Mouse (Mus musculus) heart, embryonic 13.5 days (tissue): ENCODE results near the gene Surf2. TPM values are rescaled to one million over a fixed set of nuclear protein-coding genes. Genes with fewer than 3 reads are reported as not detected.

ENCODE experiments used
- ATAC-seq: fragments of 200-750 bp; cut with Nextera tagmentation; 2 replicates; pipeline ENCODE4 v1.8.0; 2017; ENCODE audit warnings: moderate TSS enrichment; ENCODE audit not compliant: insufficient number of reproducible peaks, low FRiP score, low TSS enrichment; ENCODE audit errors: extremely low read depth
- H3K27ac ChIP-seq: fragments of 300-500 bp; sonication (generic); replicated peaks from 2 replicates; pipeline ENCODE4 v1.5.1; 2015; ENCODE audit warnings: moderate library complexity, mild to moderate bottlenecking, inconsistent platforms
- H3K27me3 ChIP-seq: fragments of 300-500 bp; sonication (generic); replicated peaks from 2 replicates; pipeline ENCODE4 v1.6.1; 2015; ENCODE audit warnings: mild to moderate bottlenecking, inconsistent platforms
- H3K36me3 ChIP-seq: fragments of 300-500 bp; sonication (generic); 2 replicates; pipeline ENCODE4 v1.6.1; 2015; ENCODE audit warnings: mild to moderate bottlenecking, inconsistent platforms
- H3K4me1 ChIP-seq: fragments of 300-500 bp; sonication (generic); 2 replicates; pipeline ENCODE4 v1.6.1; 2015; ENCODE audit warnings: inconsistent platforms
- H3K4me2 ChIP-seq: fragments of 300-500 bp; sonication (generic); 2 replicates; pipeline ENCODE4 v1.6.1; 2015; ENCODE audit warnings: inconsistent platforms, mild to moderate bottlenecking, moderate library complexity
- H3K4me3 ChIP-seq: fragments of 300-500 bp; sonication (generic); 2 replicates; pipeline ENCODE4 v1.5.1; 2015; ENCODE audit warnings: moderate library complexity, mild to moderate bottlenecking, inconsistent platforms
- H3K9ac ChIP-seq: fragments of 300-500 bp; sonication (generic); 2 replicates; pipeline ENCODE4 v1.6.1; 2015; ENCODE audit warnings: inconsistent platforms, mild to moderate bottlenecking, moderate library complexity
- H3K9me3 ChIP-seq: fragments of 300-500 bp; sonication (generic); 2 replicates; pipeline ENCODE4 v1.6.1; 2016; ENCODE audit warnings: inconsistent platforms
- WGBS: fragments of 180-500 bp; shearing (Covaris S2); methylation state at CpG from one replicate; pipeline ENCODE4 v1.1.7; 2015; ENCODE audit warnings: mixed read lengths; 5-methylcytosine and 5-hydroxymethylcytosine counted together
- polyA plus RNA-seq: library from polyadenylated mRNA; unstranded; fragments of >200 nt; fragmentation: Nextera tagmentation; extraction: Ambion mirVana; gene quantifications from 2 replicates; pipeline ENCODE4 v1.2.1, GENCODE M21; 2015

Gene Surf2
- polyA plus RNA-seq, 1 experiment from 2014 or later: 31.5 TPM

DNA sequence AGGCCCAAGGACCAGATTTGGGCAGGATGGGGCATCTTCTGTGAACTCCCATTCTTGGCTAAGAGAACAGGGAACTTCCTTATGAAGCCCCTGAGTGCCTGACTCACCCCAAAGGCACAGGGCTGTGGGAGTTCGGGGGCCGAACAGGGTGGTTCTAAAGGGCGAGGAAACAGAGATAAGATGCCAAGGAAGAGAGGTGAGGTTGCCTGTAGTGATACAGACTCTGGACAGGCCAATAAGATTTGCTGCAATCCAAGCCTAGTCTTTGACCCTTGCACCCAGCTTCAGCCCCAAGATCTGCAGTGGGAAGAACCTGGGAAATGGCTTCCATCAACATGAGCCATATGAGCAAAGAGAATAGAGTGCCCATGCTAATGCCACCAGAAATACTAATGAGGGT is 27.1 kb downstream of the Surf2 start:
- peaks cover 15% of the 10 kb centered on the region for H3K36me3 ChIP-seq
- H3K9ac ChIP-seq: no peak overlapping the region
- H3K4me2 ChIP-seq: no peak overlapping the region
- H3K9me3 ChIP-seq: no peaks in the 10 kb centered on the region
- no peak overlapping the region for H3K4me3 ChIP-seq
- WGBS: 60% methylated on average over 3 of the region's 3 CpGs
- no peaks in the 10 kb centered on the region; the same call in 1 of the 2 replicates for H3K27me3 ChIP-seq
- H3K4me1 ChIP-seq: no peaks in the 10 kb centered on the region
- no peak overlapping the region for H3K27ac ChIP-seq
- ATAC-seq: no peak

DNA sequence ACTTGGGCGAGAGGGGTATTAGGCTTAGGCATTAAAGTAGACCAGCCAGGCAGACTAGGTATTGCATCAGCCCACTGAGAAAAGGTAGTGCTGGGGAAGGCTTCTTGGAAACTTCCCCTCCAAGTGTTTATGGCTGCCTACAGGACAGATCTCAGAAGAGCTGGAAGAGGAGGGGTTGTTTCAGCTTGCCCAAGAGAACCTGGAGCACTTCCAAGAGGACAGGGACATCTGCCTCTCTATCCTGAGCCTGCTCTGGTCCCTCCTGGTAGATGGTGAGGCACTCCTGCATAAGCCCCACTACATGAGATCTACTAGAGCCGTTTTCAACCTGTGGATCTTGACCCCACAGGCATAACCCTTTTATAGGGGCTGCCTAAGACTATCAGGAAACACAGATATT is 34.2 kb downstream of the Surf2 start:
- no peak overlapping the region for H3K4me3 ChIP-seq
- no peak overlapping the region for H3K27ac ChIP-seq
- no peak overlapping the region for H3K9ac ChIP-seq
- no peak for ATAC-seq
- no peaks in the 10 kb centered on the region for H3K9me3 ChIP-seq
- H3K4me2 ChIP-seq: no peak overlapping the region
- H3K36me3 ChIP-seq: peaks cover 82% of the 10 kb centered on the region
- no peaks in the 10 kb centered on the region for H3K4me1 ChIP-seq
- no peaks in the 10 kb centered on the region for H3K27me3 ChIP-seq
- 88% methylated on average over 2 of the region's 2 CpGs for WGBS

DNA sequence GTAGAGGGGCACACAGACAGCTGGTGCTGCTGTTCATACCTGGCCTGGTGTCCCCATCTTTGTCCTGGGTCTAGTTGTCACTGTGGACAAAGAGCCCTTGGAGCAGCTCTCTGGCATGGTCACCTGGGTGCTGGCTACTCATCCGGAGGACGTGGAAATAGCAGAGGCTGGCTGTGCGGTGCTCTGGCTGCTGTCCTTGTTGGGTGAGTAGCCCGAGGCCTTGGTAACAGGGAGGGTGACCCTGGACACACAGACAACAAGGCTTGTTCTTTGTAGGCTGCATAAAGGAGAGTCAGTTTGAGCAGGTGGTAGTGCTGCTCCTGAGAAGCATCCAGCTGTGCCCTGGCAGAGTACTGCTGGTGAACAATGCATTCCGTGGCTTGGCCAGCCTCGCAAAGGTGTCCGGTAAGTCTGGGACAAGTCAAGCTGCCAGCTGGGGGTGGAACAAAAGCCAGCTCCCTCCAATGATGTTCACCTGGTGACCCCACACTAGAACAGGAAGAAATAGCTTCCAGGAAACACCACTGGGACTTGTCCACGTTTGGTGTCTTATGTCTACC is 35.3 kb downstream of the Surf2 start:
- H3K27me3 ChIP-seq: no peaks in the 10 kb centered on the region
- no peak overlapping the region for H3K4me2 ChIP-seq
- H3K4me3 ChIP-seq: no peak overlapping the region
- no peaks in the 10 kb centered on the region for H3K9me3 ChIP-seq
- peaks cover 93% of the 10 kb centered on the region for H3K36me3 ChIP-seq
- no peak for ATAC-seq
- no peaks in the 10 kb centered on the region for H3K4me1 ChIP-seq
- no peak overlapping the region for H3K27ac ChIP-seq
- H3K9ac ChIP-seq: no peak overlapping the region
- 88% methylated on average over 8 of the region's 8 CpGs for WGBS

DNA sequence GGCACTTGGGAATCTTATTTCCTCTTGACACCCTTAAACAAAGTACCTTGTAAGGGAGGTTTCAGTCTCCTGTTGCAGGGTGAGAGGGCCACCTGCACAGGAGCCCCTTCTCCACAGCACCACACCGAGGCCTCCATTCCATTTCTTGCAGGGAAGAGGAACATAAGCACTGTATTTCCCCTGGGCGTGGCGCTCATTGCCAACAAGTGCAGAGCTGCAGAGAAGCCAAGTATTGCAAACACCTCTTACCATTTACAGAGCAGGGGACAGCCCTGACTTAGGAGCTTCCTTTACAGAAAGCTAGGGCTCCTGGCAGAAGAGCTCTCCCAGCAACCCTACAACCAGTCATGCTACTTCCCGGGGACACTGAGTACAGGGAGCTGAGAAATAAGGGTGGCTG is 36.0 kb downstream of the Surf2 start:
- Histone ChIP-seq H3K9ac (no peak overlapping the region), H3K4me3 (no peak overlapping the region), H3K9me3 (no peaks in the 10 kb centered on the region), H3K4me2 (no peak overlapping the region), H3K36me3 (peaks cover 93% of the 10 kb centered on the region), H3K27me3 (no peaks in the 10 kb centered on the region), H3K4me1 (no peaks in the 10 kb centered on the region), H3K27ac (no peak overlapping the region)
- 96% methylated on average over 4 of the region's 4 CpGs for WGBS
- no peak for ATAC-seq

DNA sequence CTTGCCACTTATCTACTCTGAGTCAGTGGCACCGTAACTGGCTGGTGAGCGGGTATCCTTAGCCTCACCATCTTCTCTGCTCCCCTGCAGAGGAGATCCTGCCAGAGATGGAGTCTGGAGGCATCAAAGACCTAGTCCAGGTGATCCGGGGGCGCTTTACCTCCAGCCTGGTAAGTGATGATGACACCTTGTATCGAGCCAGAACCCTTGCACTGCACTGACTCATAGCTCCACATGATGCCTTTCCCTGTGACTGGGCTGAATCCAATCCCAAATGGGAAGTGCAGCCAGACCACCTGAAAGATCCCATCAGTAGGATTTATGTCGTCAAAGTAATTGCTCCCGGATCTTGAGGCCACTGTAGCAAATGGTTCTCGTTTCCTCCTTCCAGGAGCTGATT is 36.7 kb downstream of the Surf2 start:
- WGBS: 83% methylated on average over 8 of the region's 8 CpGs
- ATAC-seq: no peak
- Histone ChIP-seq H3K4me3 (no peak overlapping the region), H3K27me3 (no peaks in the 10 kb centered on the region), H3K9ac (no peak overlapping the region), H3K36me3 (peaks cover 95% of the 10 kb centered on the region), H3K27ac (no peak overlapping the region), H3K9me3 (no peaks in the 10 kb centered on the region), H3K4me1 (no peaks in the 10 kb centered on the region), H3K4me2 (no peak overlapping the region)

DNA sequence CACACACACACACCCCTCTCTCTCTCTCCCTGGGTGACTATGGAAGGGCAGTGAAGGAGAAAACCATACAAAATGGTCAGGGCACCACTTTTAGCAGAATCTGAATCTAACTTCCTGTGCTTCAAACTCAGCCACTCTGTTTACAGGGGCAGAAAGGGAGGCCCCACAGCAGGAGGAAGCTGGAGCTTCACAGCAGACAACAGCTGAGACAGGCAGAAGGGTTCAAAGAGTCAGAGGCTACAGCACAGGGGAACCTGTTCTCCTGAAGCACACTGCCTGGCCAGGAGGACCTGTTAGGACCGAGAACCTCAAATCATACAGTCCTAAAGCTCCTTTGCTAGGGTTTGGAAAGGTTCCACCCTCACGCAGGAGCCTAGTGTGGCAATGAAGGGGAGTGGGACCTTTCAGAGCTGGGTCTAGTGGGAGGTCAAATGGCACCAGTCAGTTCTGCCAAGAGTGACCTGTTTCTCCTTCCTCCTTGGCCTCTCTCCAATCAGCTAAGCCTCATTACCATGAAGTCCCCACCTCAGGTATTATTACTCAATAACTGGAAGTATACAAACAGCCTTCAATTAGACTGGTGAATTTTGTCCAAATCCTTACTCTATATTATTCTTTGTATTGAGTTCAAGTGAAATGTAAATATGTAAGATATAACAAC is 38.7 kb downstream of the Surf2 start:
- WGBS: 82% methylated on average over 2 of the region's 2 CpGs
- H3K4me2 ChIP-seq: no peak overlapping the region
- no peak overlapping the region for H3K27ac ChIP-seq
- ATAC-seq: no peak
- no peak overlapping the region for H3K9ac ChIP-seq
- H3K27me3 ChIP-seq: no peaks in the 10 kb centered on the region
- no peaks in the 10 kb centered on the region for H3K4me1 ChIP-seq
- H3K4me3 ChIP-seq: no peak overlapping the region
- H3K36me3 ChIP-seq: peaks cover 93% of the 10 kb centered on the region
- no peaks in the 10 kb centered on the region for H3K9me3 ChIP-seq

DNA sequence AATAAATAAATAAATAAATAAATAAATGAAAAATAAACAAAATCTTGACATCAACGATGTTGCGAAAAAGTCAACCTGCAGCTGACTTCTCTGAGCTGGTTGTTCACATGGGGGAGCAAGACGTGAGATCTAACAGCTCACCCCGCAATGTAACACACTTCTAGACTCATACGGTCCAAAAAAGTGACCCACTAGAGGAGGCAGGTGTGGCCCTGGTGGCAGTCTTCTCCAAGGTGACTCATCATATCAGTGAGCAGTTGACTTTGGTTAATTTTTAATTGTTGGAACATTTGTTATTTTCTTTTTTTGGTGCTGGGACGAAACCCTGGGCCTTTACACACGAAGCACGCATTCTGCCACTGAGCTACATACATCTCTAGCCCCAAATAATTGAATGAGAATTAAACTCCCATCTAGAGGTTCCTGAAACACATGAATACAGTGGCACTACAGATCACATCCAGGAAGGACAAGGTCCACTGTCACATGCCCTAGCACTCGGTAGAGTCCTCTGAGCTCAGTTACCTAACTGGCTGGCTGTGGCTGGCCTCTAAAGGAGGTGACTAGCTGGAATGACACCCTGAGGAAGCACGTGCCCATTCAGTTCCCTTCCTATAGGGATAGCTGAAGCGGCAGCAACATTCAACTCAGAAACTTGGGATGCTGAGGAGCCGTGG is 40.8 kb downstream of the Surf2 start:
- ATAC-seq: no peak
- H3K36me3 ChIP-seq: peaks cover 94% of the 10 kb centered on the region
- H3K9me3 ChIP-seq: no peaks in the 10 kb centered on the region
- no peaks in the 10 kb centered on the region for H3K27me3 ChIP-seq
- H3K27ac ChIP-seq: no peak overlapping the region
- H3K4me3 ChIP-seq: no peak overlapping the region
- 90% methylated on average over 12 of the region's 12 CpGs for WGBS
- H3K9ac ChIP-seq: no peak overlapping the region
- peaks cover 6% of the 10 kb centered on the region for H3K4me1 ChIP-seq
- H3K4me2 ChIP-seq: no peak overlapping the region

DNA sequence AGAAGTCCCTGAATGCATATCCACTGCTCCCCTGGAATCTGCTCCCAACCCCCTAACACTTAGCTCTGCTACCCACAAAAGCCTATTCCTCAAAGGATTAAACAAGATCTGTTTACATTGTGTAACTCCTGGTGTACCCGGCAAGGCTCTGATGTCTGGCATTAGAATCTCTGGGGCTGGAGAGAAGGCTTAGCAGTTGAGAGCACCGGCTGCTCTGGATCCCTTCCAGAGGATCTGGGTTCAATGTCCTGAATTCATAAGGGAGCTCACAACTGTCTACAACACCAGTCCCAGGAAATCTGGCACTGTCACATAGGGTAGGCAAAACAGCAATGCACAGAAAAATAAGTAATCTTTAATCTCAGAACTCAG is 41.3 kb downstream of the Surf2 start:
- Histone ChIP-seq H3K27me3 (no peaks in the 10 kb centered on the region), H3K36me3 (peaks cover 95% of the 10 kb centered on the region), H3K4me2 (no peak overlapping the region), H3K4me1 (peaks cover 12% of the 10 kb centered on the region), H3K9me3 (no peaks in the 10 kb centered on the region), H3K4me3 (no peak overlapping the region), H3K9ac (no peak overlapping the region), H3K27ac (no peak overlapping the region)
- whole genome bisulfite sequencing: 94% methylated on average over 2 of the region's 2 CpGs
- no peak for ATAC-seq

DNA sequence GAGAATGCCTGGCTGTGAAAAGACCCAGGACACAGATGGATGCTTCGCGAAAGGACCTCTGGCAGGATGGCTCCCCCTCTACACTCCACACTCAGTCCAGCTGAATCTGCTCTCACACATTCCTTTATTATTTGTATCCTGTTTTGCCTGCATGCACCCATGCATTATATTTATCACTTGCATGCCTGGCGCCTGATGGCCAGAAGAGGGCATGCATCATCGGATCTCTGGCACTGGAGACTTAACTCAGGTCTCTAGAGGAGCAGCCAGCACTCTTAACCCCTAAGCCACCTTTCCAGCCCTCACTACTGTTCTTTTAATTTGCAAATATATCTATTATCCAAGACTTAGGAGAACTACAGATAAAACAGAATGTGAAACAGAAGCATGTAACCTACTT is 44.6 kb downstream of the Surf2 start:
- Histone ChIP-seq H3K36me3 (peaks cover 63% of the 10 kb centered on the region), H3K27ac (no peak overlapping the region), H3K9me3 (no peaks in the 10 kb centered on the region), H3K4me2 (no peak overlapping the region), H3K4me1 (peaks cover 30% of the 10 kb centered on the region), H3K4me3 (no peak overlapping the region), H3K27me3 (no peaks in the 10 kb centered on the region), H3K9ac (no peak overlapping the region)
- WGBS: 71% methylated on average over 4 of the region's 4 CpGs
- no peak for ATAC-seq

DNA sequence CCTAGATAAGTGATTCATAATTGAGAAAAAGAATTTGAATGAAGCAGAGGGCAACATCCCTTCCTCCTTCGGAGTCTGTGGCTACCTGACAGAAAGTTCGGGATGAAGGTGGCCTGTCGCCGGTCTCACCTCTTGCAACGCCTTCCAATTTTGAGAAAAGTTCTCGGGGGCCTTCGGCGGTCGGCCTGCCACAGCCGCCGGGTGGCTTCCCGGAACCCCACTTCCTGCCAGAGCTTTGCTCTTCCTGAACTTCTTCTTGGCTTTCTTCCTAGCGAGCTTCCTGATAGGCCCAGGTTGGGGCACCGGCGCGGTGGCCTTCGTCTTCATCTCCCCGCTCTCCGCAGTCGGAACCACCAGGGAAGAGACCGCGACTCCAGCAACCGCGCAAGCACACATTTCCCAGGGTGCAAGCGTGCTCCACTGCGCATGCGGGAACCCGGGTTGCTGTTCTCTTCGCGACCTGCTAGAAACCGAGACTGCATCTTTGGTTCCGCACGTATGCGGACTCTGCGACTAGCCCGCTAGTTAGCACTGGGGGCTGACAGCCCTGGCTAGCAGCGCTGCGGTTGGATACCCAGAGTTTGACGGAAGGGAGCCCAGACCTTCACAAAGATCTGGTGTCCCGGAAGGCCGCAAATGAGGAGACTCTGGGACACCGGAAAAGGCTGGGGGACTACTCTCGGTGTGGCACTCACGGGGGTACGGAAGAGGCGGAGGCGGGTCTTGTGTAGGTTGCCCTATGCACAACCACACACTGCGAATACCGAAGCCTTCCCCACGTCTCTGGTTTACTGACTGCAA is 48.0 kb downstream of the Surf2 start, which contains the start of gene Rexo4:
TSS of gene Rexo4 (minus strand) at position 464 of the 801 bp plus-strand sequence.
- Histone ChIP-seq H3K27me3 (no peaks in the 10 kb centered on the region), H3K9ac (peak within 1 kb of the TSS; percentile 94), H3K27ac (peak within 1 kb of the TSS; percentile 97), H3K9me3 (peaks cover 5% of the 10 kb centered on the region; the same call in 1 of the 2 replicates), H3K4me3 (peak within 1 kb of the TSS; percentile 87), H3K36me3 (peaks cover 31% of the 10 kb centered on the region), H3K4me2 (peak within 1 kb of the TSS; percentile 95), H3K4me1 (peaks cover 30% of the 10 kb centered on the region)
- WGBS: under 1% methylated on average over 50 of the region's 50 CpGs
- ATAC-seq: peak; percentile 78

DNA sequence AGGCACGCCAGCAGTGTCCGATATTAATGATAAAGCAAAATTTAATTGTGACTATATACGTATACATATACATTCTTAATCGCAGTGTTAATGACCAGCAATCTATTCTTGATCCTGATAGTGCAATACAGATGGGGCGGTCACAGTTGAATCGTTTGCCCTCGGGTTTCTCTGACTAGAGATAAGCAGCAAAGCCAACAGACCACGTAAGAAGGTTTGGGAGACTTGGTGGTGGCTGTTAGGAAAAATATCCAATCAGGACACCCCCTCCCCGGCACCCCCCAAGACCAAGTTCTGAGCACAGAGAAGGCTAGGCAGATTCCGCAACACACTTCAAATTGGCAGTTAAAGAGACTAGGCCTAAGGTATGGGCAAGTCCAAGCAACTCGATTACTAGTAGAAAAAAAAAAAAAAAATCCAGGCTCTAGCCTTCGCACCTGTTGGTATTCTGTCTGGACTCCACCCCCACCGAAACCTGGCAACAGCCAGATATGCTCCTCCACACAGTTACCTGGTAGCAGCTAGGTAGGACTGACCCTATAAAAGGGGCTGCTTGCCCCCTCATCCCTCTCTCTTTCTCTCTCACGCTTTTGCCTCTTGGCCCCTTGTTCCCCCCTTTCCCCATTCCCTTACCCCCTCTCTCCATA is 48.7 kb downstream of the Surf2 start:
- Histone ChIP-seq H3K4me1 (peaks cover 30% of the 10 kb centered on the region), H3K9me3 (peaks cover 5% of the 10 kb centered on the region; the same call in 1 of the 2 replicates), H3K27me3 (no peaks in the 10 kb centered on the region), H3K9ac (peak overlapping the region; percentile 94), H3K36me3 (peaks cover 26% of the 10 kb centered on the region), H3K27ac (peak overlapping the region; percentile 97), H3K4me2 (peak overlapping the region; percentile 95), H3K4me3 (peak overlapping the region; percentile 87)
- no peak for ATAC-seq
- 18% methylated on average over 14 of the region's 14 CpGs for WGBS
